Mouse (Mus musculus) cerebellum, postnatal 10 days (tissue): ENCODE measurements around the gene Cyp4f14.
"Not testable (repeated sequence)": the region's sequence is repeated elsewhere in the genome, so short reads cannot be mapped to it uniquely, and the experiment has no call there.

ENCODE experiments used
- DNase-seq, 2 experiments: peaks; one replicate each; pipeline ENCODE4 v3.0.0; 2021; ENCODE audit warnings: mixed read lengths in 2 of 2

Gene Cyp4f14

DNA sequence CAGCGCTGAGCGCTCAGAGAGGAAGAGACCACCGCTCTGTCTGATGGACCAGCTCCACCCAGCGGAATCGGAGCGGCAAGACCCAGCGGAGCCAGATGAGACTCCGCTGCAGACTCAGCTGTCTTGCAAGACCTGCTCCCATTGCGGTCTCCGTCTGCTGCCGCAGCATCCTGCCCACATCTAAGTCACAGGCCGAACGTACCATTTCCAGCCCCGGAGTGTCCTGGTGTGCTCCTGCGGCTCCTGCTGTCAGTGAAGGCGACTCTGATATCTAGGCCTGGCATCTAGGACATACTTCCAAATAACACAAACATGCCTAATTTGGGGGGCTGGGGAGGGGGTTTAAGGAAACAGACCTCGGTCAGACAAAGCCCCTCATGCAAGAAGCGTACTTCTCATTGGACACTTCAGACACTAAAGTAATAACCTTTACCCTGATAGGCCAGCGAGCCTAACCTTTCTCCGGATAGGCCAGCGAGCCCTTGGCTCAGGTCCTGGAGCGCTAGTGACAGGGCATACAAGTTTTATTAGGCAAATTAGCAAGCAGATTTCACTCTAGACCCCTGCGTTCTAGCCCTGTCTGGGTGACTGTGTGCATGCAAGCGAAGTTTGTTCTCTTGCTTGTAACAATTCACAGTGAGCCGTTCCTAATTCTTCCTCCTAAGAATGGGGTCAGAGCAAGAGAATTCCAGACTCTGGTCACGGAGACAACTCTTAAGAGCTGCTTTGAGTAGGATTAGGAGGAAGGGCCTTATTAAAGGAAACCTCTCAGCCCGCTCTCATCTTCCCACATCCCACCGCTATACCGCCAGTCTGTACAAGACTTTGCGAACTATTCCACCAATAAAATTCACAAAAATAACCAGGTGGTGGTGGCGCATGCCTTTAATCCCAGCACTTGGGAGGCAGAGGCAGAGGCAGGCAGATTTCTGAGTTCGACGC is 25.6 kb downstream of the Cyp4f14 start, which contains the start of gene Zfp870:
Zfp870 (minus strand) TSS at position 404 of the 942 bp plus-strand sequence.
- peak; percentile 92 to 94 for DNase-seq

DNA sequence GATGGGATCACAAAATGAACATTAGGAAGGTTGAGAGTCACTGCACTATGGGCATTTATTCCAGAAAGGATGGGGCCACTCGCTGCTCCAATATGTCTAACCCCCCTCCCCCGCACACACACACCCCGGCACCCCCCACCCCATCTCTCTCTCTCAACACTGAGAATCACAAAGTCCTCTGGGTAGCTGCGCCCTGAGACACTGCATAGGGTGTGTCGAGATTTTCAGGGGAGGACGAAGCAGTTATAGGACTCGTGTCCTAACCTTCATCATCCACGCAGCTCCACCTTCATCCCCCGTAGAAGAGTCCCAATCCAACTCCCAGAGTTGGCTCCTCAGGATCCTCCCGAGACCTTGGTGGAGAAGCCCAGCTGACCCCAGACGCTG is 26.3 kb downstream of the Cyp4f14 start:
- DNase-seq = no peak

DNA sequence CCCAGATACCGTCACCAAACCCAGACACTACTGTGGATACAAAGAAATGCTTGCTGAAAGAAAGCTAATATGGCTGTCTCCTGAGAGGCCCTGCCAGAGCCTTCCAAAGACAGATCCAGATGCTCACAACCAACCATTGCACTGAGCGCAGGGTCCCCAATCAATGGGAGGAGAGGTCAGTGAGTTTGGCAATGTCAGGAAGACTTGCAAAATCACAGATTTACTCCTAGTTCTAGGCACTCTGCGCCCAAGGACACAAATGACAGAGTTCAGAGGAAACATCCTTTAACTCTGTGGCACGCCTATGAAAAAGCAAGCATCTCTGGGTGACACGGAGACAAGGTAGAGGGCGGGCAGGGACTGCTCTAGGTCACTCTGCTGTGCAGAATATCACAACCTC is 27.5 kb downstream of the Cyp4f14 start:
- no peak for DNase-seq

DNA sequence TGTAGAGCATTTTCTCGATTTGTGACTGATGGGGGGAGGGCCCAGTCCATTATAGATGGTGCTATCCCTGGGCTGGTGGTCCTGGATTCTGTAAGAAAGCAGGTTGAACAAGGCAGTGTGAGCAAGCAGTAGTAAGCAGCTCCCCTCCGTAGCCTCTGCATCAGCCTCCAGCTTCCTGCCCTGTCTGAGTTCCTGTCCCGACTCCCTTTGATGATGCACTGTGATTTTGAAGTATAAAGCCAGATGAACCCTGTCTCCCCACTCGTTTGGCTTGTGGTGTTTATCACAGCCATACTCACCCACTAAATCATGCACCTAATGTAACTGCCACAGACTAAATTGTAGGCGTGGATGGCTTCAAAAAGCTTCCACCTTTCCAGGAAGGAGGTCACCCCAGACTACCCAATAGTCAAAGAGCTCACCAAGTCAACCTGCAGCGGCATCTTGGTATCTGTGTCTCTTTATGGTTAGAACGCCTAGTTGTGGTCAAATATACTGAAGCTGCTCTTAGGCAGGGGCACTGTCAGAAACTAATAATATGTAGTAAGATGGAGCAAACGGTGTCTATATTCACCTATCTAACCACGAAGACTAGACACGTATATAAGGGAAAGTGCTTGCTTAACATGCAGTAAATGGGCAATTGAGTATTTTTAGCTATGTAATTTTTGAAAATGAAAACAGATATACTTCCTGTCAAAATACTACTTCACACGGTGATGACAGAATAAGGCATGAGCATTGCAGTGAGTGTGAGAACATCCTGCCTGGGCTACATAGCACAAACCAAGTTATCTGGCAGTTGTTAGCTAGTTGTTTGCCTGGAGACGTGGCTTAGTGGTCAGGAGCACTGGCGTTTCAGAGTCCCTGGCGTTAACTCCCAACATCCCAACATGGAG is 36.6 kb downstream of the Cyp4f14 start:
- no peak for DNase-seq

DNA sequence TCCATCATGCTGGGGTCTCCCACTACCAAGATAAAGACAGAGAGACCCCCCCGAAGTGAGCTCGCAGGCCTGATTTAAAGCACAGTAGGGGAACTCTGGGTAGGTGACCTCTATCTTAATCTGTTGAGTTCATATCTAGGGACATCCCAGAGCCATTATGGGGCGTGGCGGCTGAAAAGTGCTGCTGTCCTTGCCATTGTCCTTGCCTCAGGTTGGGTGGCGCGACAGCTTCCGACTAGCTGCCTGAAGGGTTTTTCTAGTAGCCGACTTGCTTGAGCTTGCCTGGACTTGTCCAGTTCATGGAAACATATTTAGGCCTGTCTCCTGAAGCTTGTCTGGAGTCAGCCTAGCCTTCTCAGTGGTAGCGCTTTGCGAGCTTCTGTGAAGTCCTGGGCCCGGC is 38.4 kb downstream of the Cyp4f14 start:
- DNase-seq = no peak

DNA sequence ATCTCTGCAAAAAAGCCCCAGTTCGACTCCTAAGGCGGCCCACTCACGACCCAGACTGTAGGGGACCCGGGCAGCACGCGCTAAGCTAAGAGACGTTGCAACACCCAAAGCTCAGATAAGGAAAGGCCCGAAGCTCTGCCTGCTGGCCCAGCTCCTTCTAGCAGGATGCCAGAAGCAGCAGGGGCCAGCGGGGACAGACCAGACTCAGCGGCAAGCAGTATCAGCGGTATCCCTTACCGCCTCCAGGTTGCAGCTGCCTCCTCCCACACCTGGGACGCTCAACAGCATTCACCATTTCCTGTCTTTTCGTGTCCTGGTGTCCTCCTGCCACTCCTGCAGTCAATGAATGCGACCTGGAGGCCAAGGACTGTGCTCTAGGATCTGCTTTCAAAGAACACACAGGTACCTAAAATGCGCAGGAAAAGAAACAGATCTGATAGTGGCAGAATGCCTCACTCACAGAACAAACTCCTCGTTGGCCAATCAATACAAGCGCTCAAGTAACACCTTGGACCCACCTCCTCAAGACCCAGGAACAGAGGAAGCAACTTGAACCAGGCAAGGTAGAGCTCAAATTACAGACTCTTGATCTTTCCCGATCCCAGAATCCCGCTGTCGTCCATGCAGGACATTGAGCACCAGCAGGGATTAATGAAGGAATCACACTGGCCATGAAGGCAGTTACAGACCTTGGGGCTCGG is 39.5 kb downstream of the Cyp4f14 start:
- DNase-seq = peak; percentile 9 to 10

DNA sequence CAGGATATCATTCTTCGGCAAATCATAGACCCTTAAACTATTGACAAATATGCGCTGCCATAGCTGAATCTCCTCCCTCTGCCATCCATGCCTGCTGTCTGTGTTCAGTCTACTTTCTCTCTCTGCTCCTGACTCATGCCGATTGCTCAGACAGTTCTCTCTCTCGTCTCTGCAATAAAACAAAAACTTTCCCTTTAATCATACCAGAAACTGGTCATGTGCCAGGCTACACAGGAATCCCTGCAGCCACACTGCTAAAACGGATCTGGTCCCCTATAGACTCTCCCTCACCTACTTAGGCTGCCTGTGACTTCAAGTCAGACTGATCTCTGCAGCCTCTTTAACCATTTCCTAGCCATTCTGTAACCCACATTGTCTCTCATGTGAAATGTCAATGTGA is 44.4 kb downstream of the Cyp4f14 start:
- no peak for DNase-seq

DNA sequence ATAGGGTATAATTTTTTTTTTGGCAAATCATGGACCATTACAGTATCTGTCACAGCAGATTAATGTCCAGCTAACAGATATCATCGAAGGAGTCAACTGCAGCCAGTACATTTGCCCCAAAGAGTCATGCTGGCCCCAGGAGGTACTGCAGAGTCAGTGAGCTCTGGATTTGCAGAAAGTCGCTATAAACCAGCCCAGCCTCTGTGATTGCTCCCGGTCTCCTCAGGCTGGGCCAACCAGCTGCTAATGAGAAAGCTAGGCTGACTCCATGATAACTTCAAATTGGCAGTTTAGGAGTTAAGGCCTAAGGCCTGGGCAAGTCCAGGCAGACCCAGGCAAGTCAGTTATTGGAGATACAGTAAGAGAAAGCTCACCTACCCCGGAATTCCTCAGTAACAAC is 45.1 kb downstream of the Cyp4f14 start:
- DNase-seq = no peak

DNA sequence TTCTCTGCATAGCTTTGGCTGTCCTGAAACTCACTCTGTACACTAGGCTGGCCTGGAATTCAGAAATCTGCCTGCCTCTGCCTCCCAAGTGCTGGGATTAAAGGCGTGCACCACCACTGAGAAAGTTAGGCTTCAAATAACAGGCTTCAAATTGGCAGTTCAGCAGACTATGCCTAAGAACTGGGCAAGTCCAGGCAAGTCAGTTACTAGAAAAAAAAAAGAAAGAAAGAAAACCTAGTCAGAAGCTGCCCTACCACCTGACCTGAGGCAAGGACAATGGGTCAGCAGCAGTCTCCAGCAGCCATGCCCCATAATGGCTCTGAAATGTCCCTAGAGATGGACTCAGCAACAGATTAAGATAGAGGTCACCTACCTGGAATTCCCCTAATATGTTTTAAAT is 45.7 kb downstream of the Cyp4f14 start:
- no peak for DNase-seq

DNA sequence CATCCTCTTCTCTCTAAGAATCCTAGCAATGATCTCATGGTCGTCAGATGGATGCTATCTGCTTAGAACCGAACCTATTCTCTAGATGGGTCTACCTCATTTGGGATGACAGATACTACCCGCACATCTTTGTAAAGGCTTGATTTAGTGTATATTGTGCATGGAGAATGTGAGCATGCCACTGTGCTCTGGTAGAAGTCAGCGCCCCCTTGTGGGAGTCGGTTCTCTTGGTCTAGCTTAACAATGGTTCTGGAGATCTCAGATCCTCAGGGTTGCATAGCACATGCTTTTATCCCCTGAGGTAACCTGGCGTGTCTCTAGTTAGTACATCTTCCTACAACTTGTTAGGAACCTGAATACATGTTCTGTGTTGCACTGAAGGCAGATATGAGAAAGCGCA is 49.9 kb downstream of the Cyp4f14 start:
- DNase-seq = not testable (repeated sequence)

DNA sequence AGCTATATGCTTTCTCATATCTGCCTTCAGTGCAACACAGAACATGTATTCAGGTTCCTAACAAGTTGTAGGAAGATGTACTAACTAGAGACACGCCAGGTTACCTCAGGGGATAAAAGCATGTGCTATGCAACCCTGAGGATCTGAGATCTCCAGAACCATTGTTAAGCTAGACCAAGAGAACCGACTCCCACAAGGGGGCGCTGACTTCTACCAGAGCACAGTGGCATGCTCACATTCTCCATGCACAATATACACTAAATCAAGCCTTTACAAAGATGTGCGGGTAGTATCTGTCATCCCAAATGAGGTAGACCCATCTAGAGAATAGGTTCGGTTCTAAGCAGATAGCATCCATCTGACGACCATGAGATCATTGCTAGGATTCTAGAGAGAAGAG is 60.4 kb downstream of the Cyp4f14 start:
- not testable (repeated sequence) for DNase-seq
